Mouse (Mus musculus): ENCODE measurements around the gene Ppp1r2.

GRCm38 (mm10) chr16:31215271-31215670 lies 59.8 kb downstream of the Ppp1r2 start:
- no peak for TF ChIP-seq CTCF (IDR thresholded peaks at IDR 0.05; ENCODE audit: insufficient read depth, low read length)
- TF ChIP-seq POLR2A (IDR thresholded peaks at IDR 0.05; ENCODE audit: borderline replicate concordance, extremely low read depth, low read depth, low read length), result no peak

All from lung, adult 2 months (tissue).